Mouse (Mus musculus): ENCODE results near the gene Nxph4. TPM values are rescaled to one million over a fixed set of nuclear protein-coding genes. Genes with fewer than 3 reads are reported as not detected.
A peak's percentile ranks its signal among the peaks of the same experiment; 100 is the strongest.

Nxph4 gene
- 1.8 and 2.3 TPM in 2 replicates for polyA plus RNA-seq (2015; fragmentation: Nextera tagmentation; extraction: Ambion mirVana)

DNA sequence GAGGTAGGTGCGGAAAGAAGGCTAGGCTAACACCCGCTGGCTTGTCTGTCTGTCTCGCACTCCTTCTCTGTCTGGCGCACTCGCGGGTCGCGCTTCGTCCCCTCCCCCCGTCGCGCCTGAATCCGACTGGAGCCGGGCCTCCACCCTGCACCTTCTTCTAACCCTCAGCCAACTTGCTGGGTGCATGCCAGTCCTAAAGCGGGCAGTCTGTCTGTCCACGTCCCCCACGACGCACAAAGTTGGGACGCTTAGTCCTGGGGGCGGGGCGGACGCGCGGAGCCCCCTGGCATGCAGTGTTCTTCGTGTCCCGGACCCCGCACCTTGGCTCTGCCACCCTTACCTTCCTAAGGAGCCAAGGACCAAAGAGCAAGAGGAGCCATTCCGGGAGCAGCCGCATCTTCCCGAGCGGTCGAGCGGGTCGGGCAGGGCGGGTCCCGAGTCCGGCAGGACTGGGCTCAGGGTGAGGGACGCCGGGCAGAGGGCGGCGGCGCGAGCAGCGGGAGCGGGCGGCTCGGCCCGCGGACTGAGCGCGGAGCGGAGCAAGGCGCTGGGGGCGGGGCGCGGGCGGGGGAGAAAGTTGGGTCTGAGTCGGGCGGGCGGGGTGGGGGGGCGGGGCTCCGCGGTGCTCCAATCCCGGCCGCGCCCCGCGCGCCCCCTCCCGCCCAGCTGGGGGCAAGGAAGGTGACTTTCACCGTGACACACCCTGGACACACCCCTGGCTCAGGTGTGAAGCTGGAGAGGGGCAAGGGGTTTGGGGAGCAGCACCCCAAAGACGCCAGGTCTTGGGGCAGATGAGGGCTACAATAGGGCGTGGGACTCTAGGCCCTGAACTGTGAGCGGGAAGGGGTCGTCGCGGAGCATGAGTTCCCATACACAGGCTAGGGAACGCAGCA, at the start of gene Nxph4:
Gene Nxph4, minus strand, starts transcription at position 524 of the 893 bp plus-strand sequence.
- Histone ChIP-seq H3K4me1 (ENCODE audit: insufficient read depth, low read length) (peaks cover 28% of the 10 kb centered on the region), H3K27ac (ENCODE audit: low read length) (no peak within 1 kb of the TSS), H3K4me3 (ENCODE audit: low read length) (peak within 1 kb of the TSS; percentile 50), H3K4me2 (replicated peaks; ENCODE audit: low read depth, low read length) (peak within 1 kb of the TSS; percentile 78), H3K9ac (replicated peaks; ENCODE audit: low read length) (peak within 1 kb of the TSS; percentile 39), H3K9me3 (ENCODE audit: low read length) (no peaks in the 10 kb centered on the region), H3K27me3 (ENCODE audit: insufficient read depth, low read length) (peaks cover 77% of the 10 kb centered on the region), H3K36me3 (ENCODE audit: insufficient read depth, low read length) (no peaks in the 10 kb centered on the region)
- WGBS: under 1% methylated on average over 57 of the region's 78 CpGs
- peak; percentile 32; the same call in 1 of the 2 replicates for ATAC-seq (ENCODE audit: low FRiP score, low TSS enrichment)

DNA sequence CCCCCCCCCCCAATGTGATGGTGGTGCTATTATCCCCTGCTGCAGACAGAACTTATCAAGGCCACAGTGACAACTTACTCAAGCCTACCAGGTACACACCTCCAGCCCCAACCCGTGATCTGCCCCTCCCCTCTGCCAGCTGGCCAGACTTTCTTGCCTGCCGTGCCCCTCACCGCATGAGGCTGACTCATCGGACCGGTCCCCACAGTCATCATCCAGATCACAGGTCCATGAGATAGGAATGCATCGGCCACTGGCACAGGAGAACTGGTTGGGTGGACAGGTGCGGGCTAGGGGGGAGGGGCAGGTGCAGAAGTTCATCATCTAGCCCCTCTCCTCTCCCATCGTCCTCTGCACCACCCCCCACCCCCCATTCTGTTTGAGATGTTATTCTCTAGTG, 49.3 kb upstream of the Nxph4 start:
- Histone ChIP-seq H3K4me3 (ENCODE audit: low read length) (no peak overlapping the region), H3K4me1 (ENCODE audit: insufficient read depth, low read length) (peaks cover 7% of the 10 kb centered on the region; the same call in 1 of the 2 replicates), H3K9ac (replicated peaks; ENCODE audit: low read length) (no peak overlapping the region), H3K27me3 (ENCODE audit: insufficient read depth, low read length) (no peaks in the 10 kb centered on the region), H3K36me3 (ENCODE audit: insufficient read depth, low read length) (0 out of 2 replicates have a peak, but pooled peaks cover 7% of the 10 kb centered on the region), H3K9me3 (ENCODE audit: low read length) (no peaks in the 10 kb centered on the region), H3K4me2 (replicated peaks; ENCODE audit: low read depth, low read length) (no peak overlapping the region), H3K27ac (ENCODE audit: low read length) (no peak overlapping the region)
- ATAC-seq (ENCODE audit: low FRiP score, low TSS enrichment): no peak
- 72% methylated on average over 8 of the region's 8 CpGs for WGBS

DNA sequence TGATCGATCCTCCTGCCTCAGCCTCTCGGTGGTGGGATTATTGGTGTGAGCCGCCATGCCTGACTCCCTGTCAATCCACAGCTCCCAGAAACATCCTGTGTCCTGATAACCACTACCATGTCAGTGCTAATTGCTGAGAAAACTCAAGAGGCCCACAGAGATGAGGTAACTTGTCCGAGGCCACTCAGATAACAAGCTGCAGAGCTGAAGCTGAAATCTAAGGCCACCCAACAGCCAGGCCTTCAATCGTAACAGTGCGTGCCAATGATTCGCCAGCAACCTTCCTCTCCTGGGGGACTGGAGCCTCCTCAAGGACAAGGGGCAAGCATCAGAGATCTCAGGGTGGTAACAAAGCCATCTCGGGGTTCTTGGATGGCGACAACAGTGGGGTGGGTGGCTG, 46.9 kb upstream of the Nxph4 start:
- H3K36me3 ChIP-seq (ENCODE audit: insufficient read depth, low read length): peaks cover 23% of the 10 kb centered on the region; the same call in 1 of the 2 replicates
- no peak overlapping the region for H3K4me3 ChIP-seq (ENCODE audit: low read length)
- H3K9me3 ChIP-seq (ENCODE audit: low read length): no peaks in the 10 kb centered on the region
- H3K9ac ChIP-seq (replicated peaks; ENCODE audit: low read length): no peak overlapping the region
- H3K4me1 ChIP-seq (ENCODE audit: insufficient read depth, low read length): peaks cover 9% of the 10 kb centered on the region; the same call in 1 of the 2 replicates
- no peak overlapping the region for H3K27ac ChIP-seq (ENCODE audit: low read length)
- H3K4me2 ChIP-seq (replicated peaks; ENCODE audit: low read depth, low read length): no peak overlapping the region
- no peak for ATAC-seq (ENCODE audit: low FRiP score, low TSS enrichment)
- WGBS: 89% methylated on average over 9 of the region's 9 CpGs
- no peaks in the 10 kb centered on the region for H3K27me3 ChIP-seq (ENCODE audit: insufficient read depth, low read length)

DNA sequence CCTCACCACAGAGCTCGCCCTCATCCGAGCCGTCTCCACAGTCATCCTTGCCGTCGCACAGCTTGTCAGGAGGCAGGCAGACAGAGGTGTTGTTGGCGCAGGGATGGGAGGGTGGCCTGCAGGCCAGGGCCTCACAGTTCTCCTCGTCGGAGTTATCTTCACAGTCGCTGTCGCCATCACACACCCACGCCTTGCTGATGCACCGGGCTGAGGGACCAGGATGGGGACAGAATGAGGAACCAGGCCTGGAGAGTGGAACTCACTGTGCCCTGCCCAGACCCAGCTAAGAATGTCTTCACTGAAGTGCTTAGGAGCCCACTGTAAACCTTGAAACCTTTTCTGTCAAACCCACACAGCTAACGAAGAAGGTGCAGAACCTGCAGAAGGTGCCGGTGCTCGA, 43.6 kb upstream of the Nxph4 start:
- H3K9me3 ChIP-seq (ENCODE audit: low read length): no peaks in the 10 kb centered on the region
- no peak overlapping the region for H3K9ac ChIP-seq (replicated peaks; ENCODE audit: low read length)
- H3K4me3 ChIP-seq (ENCODE audit: low read length): no peak overlapping the region
- peaks cover 9% of the 10 kb centered on the region; the same call in 1 of the 2 replicates for H3K4me1 ChIP-seq (ENCODE audit: insufficient read depth, low read length)
- no peaks in the 10 kb centered on the region for H3K27me3 ChIP-seq (ENCODE audit: insufficient read depth, low read length)
- WGBS: 83% methylated on average over 15 of the region's 15 CpGs
- peaks cover 43% of the 10 kb centered on the region for H3K36me3 ChIP-seq (ENCODE audit: insufficient read depth, low read length)
- ATAC-seq (ENCODE audit: low FRiP score, low TSS enrichment): no peak
- H3K27ac ChIP-seq (ENCODE audit: low read length): no peak overlapping the region
- H3K4me2 ChIP-seq (replicated peaks; ENCODE audit: low read depth, low read length): no peak overlapping the region

DNA sequence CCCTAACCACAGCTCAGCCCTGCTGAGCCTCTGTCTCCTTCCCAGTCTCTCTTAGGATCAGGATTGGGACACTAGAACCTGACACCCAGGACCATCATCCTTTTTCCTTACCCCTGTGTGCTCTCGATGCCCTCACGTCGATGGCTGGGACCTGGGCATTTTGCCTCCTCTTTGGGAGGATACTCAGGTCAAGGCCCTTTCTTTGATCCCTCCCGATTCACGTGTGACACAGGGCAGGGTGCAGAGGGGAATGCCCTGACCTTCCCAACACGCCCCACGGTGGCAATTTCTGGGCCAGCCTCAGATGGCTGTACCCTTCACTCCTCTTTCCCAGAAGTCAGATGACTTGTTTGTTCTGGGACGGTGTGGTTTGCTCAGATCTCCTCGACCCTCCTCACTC, 42.8 kb upstream of the Nxph4 start:
- Histone ChIP-seq H3K27ac (ENCODE audit: low read length) (no peak overlapping the region), H3K9me3 (ENCODE audit: low read length) (no peaks in the 10 kb centered on the region), H3K9ac (replicated peaks; ENCODE audit: low read length) (no peak overlapping the region; the same call in 1 of the 2 replicates), H3K4me2 (replicated peaks; ENCODE audit: low read depth, low read length) (no peak overlapping the region), H3K4me1 (ENCODE audit: insufficient read depth, low read length) (peaks cover 7% of the 10 kb centered on the region; the same call in 1 of the 2 replicates), H3K27me3 (ENCODE audit: insufficient read depth, low read length) (no peaks in the 10 kb centered on the region), H3K4me3 (ENCODE audit: low read length) (no peak overlapping the region), H3K36me3 (ENCODE audit: insufficient read depth, low read length) (peaks cover 50% of the 10 kb centered on the region)
- 48% methylated on average over 9 of the region's 9 CpGs for WGBS
- ATAC-seq (ENCODE audit: low FRiP score, low TSS enrichment): no peak

DNA sequence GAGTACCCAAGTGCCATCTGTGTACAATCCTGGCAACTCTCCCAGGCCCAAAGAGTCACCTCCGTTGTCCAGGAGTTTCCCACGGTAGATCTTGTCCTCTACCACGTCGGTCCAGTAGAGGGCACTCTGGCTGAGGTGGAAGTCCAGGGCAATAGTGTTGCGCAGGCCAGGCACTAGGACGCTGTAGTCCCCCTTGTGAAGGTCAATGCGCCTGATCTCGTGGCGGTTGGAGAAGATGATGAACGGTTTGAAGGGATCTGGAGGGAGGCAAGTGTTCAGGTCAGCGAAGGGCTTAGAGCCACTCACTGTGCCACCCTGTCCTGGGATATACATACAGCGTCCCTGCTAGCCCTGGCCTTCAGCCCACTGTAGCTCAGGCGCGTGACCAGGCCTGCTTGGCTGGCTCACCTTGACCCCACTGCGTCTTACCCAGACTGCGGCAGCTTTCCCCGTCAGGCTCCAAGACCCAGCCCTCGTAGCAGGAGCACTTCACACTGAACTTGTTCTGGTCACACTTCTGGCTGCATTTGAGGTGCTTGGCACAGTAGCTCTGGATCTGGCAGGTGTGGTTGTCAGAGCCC, 42.1 kb upstream of the Nxph4 start:
- WGBS: 60% methylated on average over 18 of the region's 18 CpGs
- H3K4me2 ChIP-seq (replicated peaks; ENCODE audit: low read depth, low read length): no peak overlapping the region
- H3K9me3 ChIP-seq (ENCODE audit: low read length): no peaks in the 10 kb centered on the region
- H3K27ac ChIP-seq (ENCODE audit: low read length): no peak overlapping the region
- peak; percentile 32; the same call in 1 of the 2 replicates for ATAC-seq (ENCODE audit: low FRiP score, low TSS enrichment)
- no peaks in the 10 kb centered on the region for H3K27me3 ChIP-seq (ENCODE audit: insufficient read depth, low read length)
- H3K4me1 ChIP-seq (ENCODE audit: insufficient read depth, low read length): 0 out of 2 replicates have a peak, but pooled peaks cover 2% of the 10 kb centered on the region
- H3K9ac ChIP-seq (replicated peaks; ENCODE audit: low read length): no peak overlapping the region
- no peak overlapping the region for H3K4me3 ChIP-seq (ENCODE audit: low read length)
- peaks cover 51% of the 10 kb centered on the region for H3K36me3 ChIP-seq (ENCODE audit: insufficient read depth, low read length)

DNA sequence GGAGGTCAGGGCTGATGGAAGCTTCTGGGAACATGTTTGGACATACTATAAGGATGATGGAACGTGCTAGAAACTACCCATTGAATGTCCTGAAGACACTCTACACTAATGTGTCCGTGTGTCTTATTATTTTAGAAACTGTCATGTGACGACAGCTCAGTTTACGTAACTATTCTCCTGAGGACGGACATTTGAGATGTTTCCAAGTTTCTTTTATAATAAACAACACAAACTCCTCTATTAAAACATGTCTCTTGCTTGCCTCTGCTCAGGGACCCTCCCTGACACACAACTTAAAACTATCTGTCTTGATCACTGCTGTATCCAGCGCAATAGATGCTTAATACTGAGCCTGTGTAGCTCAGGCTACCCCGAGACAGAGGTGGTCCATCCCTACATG, 41.4 kb upstream of the Nxph4 start:
- H3K36me3 ChIP-seq (ENCODE audit: insufficient read depth, low read length): peaks cover 51% of the 10 kb centered on the region
- H3K9ac ChIP-seq (replicated peaks; ENCODE audit: low read length): no peak overlapping the region
- H3K4me2 ChIP-seq (replicated peaks; ENCODE audit: low read depth, low read length): no peak overlapping the region
- no peaks in the 10 kb centered on the region for H3K9me3 ChIP-seq (ENCODE audit: low read length)
- H3K4me1 ChIP-seq (ENCODE audit: insufficient read depth, low read length): 0 out of 2 replicates have a peak, but pooled peaks cover 2% of the 10 kb centered on the region
- no peaks in the 10 kb centered on the region for H3K27me3 ChIP-seq (ENCODE audit: insufficient read depth, low read length)
- ATAC-seq (ENCODE audit: low FRiP score, low TSS enrichment): no peak
- WGBS: 86% methylated on average over 7 of the region's 7 CpGs
- H3K27ac ChIP-seq (ENCODE audit: low read length): no peak overlapping the region
- H3K4me3 ChIP-seq (ENCODE audit: low read length): no peak overlapping the region

DNA sequence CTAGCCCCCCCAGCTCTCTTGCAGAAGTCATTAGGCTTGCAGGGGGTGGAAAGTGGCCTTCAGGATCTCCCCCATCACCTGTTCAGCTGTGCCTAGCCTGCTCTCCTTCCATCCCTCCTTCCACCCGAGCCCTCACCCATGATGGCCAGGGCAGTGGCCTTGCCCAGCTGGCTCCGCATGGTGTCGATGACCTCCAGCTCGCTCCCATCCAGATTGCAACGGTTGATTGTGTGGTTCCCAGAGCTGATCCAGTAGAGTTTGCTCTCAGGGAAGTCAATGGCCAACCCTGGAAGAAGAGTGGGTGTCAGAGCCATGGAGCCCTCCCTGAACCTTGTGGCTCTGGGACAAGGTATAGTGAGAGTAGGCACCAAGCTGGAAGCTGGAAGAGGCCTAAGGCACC, 37.9 kb upstream of the Nxph4 start:
- Histone ChIP-seq H3K4me1 (ENCODE audit: insufficient read depth, low read length) (0 out of 2 replicates have a peak, but pooled peaks cover under 1% of the 10 kb centered on the region), H3K4me3 (ENCODE audit: low read length) (no peak overlapping the region), H3K9me3 (ENCODE audit: low read length) (no peaks in the 10 kb centered on the region), H3K27ac (ENCODE audit: low read length) (no peak overlapping the region), H3K36me3 (ENCODE audit: insufficient read depth, low read length) (peaks cover 45% of the 10 kb centered on the region), H3K27me3 (ENCODE audit: insufficient read depth, low read length) (no peaks in the 10 kb centered on the region), H3K4me2 (replicated peaks; ENCODE audit: low read depth, low read length) (no peak overlapping the region), H3K9ac (replicated peaks; ENCODE audit: low read length) (no peak overlapping the region)
- ATAC-seq (ENCODE audit: low FRiP score, low TSS enrichment): no peak
- 79% methylated on average over 5 of the region's 5 CpGs for WGBS

DNA sequence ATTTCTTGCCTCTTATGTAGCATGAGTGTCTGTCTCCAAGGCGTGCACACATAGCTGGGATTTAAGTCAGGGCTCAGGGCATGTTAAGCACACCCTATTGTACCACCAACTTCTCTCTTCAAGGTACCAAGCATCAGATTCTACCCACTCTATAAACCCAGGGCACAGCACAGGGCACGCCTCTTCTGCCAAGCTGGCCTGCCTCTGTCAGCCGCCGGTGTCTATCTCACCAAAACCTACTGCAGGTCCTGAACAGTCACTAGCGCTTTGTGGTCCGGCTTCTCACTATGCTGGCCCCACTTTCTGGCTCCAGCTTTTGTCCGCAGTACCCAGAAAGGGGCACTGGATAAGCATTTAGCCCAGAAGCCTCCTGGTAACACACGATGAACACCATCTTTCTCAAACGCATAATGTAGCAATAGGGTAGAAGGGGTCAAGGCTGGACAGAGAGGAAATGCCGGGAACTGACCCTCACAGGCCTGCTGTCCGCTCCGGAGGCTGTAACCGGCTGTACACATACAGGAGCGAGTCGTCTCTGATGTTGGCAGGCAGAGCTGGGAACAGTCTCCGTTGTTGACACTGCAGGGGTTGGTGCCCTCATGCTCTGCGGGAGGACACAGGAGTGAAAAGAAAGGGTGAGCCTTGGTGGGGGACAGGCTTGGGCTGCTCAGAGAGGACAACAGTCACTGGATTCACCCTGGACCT, 36.7 kb upstream of the Nxph4 start:
- 85% methylated on average over 17 of the region's 17 CpGs for WGBS
- no peak for ATAC-seq (ENCODE audit: low FRiP score, low TSS enrichment)
- H3K36me3 ChIP-seq (ENCODE audit: insufficient read depth, low read length): peaks cover 45% of the 10 kb centered on the region

More for the DNA sequence above, 36.7 kb upstream of the Nxph4 start:
- H3K9me3 ChIP-seq (ENCODE audit: low read length): no peaks in the 10 kb centered on the region
- no peak overlapping the region for H3K9ac ChIP-seq (replicated peaks; ENCODE audit: low read length)
- H3K27ac ChIP-seq (ENCODE audit: low read length): no peak overlapping the region
- no peak overlapping the region for H3K4me2 ChIP-seq (replicated peaks; ENCODE audit: low read depth, low read length)
- H3K4me3 ChIP-seq (ENCODE audit: low read length): no peak overlapping the region
- H3K4me1 ChIP-seq (ENCODE audit: insufficient read depth, low read length): no peaks in the 10 kb centered on the region
- H3K27me3 ChIP-seq (ENCODE audit: insufficient read depth, low read length): no peaks in the 10 kb centered on the region

All from kidney, embryonic 16.5 days (tissue).